Mouse (Mus musculus): Measurements from ENCODE around the gene Ktn1. TPM values are rescaled to one million over a fixed set of nuclear protein-coding genes. Genes with fewer than 3 reads are reported as not detected.

Ktn1 gene
- total RNA-seq, 2 experiments from 2014 or later = 198 to 209 TPM

DNA sequence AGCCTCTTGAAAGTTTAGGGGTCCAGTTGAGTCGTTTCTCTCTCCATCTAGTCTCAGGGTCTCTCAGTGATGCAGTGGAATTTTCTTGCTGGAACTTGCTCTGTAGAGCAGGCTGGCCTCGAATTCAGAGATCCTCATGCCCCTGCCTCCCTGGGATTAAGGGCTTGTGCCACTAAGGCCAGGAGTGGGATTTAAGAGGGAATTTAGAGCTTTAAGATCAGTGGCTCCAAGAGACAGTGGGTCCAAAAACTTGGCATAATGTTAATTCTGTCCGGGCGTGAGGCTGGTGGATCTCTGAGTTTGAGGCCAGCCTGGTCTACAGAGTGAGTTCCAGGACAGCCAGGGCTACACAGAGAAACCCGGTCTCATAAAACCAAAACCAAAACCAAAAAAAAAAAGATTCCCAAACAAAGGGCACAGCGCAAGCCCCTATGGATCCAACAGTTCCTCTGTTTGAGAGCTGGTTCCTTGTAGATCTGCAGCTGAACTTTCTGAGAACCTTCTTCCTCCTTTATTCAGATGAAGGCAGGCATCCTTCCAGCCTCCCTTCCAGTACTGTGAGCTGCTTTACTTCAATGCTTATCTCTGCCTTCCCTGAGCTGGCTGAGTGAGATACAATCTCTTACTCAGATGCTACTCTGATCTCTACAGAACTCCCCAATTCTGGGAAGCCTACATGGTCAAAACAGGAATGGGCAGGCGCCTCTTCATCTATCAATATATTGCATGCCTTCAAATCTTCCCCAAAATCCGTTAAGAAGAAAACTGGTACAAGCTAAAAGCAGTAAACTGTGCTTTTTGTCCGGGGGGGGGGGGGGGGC lies 1.3 kb upstream of the Ktn1 start:
- DNase-seq = no peak
- no peak for TF ChIP-seq CTCF (IDR thresholded peaks at IDR 0.05)
- intact Hi-C loops (cut with DNase I) = no loop called here
- H3K4me3 ChIP-seq = no peak overlapping the region
- no peak overlapping the region for H3K27ac ChIP-seq

DNA sequence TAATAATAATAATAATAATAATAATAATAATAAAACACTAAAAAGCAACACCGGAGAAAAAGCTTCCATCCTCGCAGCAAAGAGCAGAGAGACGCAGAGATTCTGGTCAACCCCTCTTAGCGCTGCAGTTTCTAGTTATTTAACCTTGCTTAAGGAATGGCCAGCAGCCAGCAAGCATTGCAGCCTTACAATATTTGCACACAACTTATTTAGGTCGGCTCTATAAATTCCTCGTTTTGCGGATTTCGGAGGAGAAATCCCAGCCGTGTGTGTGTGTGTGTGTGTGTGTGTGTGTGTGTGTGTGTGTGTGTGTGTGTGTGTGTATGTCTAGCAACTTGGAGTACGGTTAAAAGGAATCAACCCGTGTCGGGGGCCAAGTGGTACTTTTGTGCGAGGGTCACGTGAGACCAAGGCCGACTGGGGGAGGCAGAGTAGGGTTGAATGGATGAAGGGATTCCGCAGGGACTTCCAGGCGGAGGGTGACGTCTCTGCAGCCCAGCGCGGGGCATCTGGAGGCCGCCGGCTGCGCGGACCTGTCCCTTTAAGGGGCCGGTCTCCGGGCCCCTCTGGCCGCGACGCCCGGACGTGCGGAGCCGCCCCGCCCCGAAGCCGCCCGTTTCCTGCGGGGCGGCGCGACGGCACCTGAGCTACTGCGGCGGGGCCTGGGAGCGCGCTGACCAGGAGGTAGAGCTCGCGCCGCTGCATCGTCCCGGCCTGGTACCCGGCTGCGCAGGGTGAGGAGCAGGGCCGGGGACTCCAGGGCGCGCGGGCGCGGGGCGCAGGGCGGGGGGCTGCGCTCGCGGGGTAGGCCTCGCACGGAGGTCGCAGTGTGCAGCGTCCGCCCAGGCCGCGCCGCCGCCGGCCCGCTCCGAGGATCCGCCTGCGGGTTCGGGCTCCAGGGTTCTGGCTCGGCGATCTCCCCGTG lies 720 bp downstream of the Ktn1 start:
- Histone ChIP-seq H3K27ac (peak overlapping the region; percentile 98), H3K4me3 (peak overlapping the region; percentile 97)
- TF ChIP-seq CTCF (IDR thresholded peaks at IDR 0.05) = no peak
- DNase-seq = peak; percentile 92
- intact Hi-C loops (cut with DNase I) = no loop called here

DNA sequence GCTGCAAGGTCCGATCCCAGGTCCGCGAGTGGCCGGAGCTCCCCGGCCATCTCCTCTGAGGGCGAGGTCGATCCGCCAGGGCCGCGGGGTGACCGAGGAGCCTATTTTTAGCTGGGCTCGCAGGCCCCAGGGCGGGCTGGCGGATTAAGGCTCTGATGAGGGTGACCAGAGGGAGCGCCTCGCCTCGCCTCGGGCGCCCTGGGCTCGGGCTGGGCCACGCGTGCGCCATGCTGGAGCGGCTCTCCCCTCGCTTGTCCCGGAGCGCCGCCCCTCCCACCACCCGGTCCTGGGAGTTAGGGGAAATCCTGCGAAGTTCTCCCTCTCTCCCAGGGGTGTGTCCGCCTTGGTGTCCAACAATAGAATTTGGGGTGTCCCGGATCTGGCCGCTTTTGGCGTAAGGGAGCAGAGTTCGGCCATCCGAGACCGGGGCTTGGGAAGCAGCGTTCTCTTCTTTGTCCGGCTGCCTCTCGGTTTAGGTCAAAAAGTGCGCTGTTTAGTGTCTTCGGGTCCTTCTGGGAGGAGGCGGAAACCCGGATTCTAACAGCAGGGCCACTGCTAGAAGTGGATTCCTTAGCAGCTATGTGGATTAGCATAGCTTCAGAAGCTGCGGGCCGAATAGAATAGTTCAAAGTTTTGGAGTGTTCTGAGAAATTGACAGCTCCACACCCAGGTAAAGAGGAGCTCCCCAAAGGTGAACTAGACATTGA lies 1.5 kb downstream of the Ktn1 start:
- DNase-seq = peak; percentile 90
- no peak for TF ChIP-seq CTCF (IDR thresholded peaks at IDR 0.05)
- intact Hi-C loops (cut with DNase I) = no loop called here
- Histone ChIP-seq H3K27ac (peak overlapping the region; percentile 98), H3K4me3 (peak overlapping the region; percentile 97)

DNA sequence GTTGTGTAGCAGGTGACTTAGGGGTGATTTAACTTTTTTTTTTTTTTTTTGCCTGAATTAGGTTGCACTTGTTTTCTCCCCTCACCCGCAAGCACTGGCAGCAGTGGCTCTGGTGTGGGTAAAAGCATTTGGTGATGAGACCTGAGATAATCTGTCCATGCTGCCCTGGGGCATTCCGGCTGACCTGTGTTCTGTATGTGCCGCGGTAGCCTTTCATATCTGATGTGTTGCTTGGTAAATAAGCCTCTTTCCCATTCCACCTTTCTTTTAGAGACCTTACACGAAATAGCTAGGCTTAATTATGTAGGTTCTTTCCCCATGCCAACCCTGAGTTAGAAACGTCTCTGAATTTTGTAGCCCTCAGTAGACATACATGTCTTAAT lies 2.1 kb downstream of the Ktn1 start:
- peak overlapping the region; percentile 97 for H3K4me3 ChIP-seq
- peak overlapping the region; percentile 98 for H3K27ac ChIP-seq
- DNase-seq = no peak
- intact Hi-C loops (cut with DNase I) = no loop called here
- TF ChIP-seq CTCF (IDR thresholded peaks at IDR 0.05) = no peak

DNA sequence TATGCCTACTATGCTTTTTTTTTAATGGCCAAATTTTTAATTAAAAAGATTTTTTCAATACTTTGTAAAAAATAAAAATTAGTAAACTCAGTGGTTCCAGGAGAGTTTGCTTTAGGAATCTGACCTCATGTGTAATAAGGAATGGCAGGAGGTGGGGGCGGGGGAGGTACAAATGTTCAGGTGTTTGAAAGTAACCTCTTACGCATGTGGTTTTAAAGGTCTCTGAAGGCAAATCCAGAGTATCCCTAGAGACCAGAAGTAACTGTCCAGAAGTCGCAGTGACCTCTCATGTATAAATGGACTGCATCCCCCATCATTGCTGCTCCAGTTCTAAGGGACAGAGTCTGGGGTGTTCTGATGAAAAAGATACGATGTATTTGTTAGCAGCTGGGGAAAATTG lies 3.0 kb downstream of the Ktn1 start:
- no peak for TF ChIP-seq CTCF (IDR thresholded peaks at IDR 0.05)
- Histone ChIP-seq H3K27ac (peak overlapping the region; percentile 98), H3K4me3 (peak overlapping the region; percentile 97)
- intact Hi-C loops (cut with DNase I) = no loop called here
- no peak for DNase-seq

DNA sequence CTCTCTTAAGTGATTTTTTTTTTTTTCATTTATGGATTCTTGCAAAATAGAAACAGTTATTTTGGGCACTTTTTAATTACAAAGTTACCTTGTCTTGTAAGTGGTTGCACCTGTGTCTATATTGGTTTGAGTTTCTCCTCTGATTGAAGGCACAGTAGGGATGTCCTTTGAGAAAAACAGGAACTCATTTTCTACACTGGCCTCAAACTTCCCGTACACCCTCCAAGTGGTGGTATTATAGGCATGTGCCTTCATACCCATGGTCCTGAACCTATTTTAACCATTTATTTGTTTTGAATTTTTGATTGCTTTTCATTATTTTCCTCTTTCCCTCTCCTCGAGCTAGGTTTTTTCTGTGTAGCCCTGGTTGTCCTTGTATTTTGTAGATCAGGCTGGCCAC lies 7.2 kb downstream of the Ktn1 start:
- intact Hi-C loops (cut with DNase I) = no loop called here
- Histone ChIP-seq H3K4me3 (no peak overlapping the region), H3K27ac (no peak overlapping the region)
- no peak for DNase-seq
- no peak for TF ChIP-seq CTCF (IDR thresholded peaks at IDR 0.05)

DNA sequence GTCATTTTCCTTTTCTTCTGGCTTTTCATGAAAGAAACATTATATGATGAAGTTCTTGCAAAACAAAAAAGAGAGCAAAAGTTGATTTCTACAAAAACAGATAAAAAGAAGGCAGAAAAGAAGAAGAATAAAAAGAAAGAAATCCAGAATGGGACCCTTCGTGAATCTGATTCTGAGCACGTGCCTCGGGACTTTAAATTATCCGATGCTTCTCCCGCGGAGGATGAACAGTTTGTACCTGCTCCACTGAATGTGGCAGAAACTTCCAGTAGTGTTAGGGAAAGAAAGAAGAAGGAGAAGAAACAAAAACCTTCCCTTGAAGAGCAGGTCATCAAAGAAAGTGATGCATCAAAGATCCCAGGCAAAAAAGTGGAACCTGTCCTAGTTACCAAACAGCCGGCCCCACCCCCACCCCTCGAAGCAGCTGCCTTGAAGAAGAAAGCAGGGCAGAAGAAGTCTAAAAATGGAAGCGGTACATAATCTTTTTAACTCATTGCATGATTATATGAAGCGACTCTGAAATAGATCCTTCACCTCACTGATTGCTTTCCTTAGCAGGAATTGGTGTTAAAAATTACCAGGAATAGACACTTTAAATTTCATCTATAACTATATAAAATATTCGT lies 15.7 kb downstream of the Ktn1 start:
- peak overlapping the region; percentile 47 for H3K4me3 ChIP-seq
- no peak for DNase-seq
- no peak for TF ChIP-seq CTCF (IDR thresholded peaks at IDR 0.05)
- intact Hi-C loops (cut with DNase I) = no loop called here
- peak overlapping the region; percentile 88 for H3K27ac ChIP-seq

DNA sequence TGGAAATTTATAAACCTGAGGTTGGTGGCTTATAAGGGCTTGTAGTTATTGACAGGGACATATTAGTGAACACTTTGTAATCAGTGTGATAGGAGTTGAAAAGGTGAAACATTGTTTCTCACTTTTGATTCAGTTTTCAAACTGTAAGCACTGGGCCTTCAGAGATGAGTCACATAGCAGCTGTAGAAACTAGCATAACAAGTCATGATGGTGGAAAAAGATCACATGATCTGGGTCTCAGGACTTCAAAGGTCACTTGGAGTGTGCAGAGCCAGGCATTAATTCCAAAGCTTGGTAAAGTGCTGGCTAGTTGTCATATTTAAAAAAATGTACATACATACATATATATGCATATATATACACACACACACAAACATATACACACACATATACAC lies 16.2 kb downstream of the Ktn1 start:
- peak overlapping the region; percentile 25 for H3K4me3 ChIP-seq
- TF ChIP-seq CTCF (IDR thresholded peaks at IDR 0.05) = no peak
- intact Hi-C loops (cut with DNase I) = no loop called here
- peak overlapping the region; percentile 88 for H3K27ac ChIP-seq
- DNase-seq = no peak

DNA sequence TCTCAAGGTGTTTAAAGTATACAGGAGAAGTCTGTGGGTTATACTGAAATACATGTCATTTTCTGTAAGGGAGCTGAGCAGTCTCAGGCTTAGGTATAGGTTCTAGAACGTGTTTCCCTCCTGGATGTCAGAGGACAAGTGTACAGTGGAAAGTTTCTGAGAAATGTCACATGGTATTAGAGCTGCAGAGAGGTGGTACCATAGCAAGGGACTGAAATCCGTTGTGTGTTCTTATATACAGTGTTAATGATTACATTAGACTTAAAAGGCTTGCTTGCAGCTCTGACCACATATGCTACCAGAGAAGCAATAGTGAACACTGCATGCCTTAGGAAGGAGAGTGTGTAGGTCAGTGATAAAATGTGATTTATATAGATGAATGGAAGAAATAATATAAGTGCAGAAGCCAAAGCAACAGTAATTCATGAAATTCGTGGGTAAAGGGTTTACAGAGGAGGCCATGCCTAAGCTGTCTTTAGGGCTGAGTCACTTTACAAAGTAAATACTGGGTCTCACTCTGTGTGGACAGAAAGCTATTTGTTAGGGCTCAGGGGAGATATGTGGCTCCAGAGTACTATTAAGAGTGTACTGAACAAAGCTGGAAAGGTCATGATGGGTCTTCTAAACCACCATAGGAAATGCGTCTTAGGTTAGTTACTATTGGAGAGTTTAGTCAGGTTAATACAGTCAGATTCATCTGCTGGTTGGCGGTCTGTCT lies 17.0 kb downstream of the Ktn1 start:
- H3K27ac ChIP-seq = peak overlapping the region; percentile 88
- TF ChIP-seq CTCF (IDR thresholded peaks at IDR 0.05) = no peak
- DNase-seq = no peak
- intact Hi-C loops (cut with DNase I) = loop anchor here (5.0 kb wide), 1 partner anchor 42 kb away; no protein-coding TSS in a partner anchor
- no peak overlapping the region for H3K4me3 ChIP-seq

DNA sequence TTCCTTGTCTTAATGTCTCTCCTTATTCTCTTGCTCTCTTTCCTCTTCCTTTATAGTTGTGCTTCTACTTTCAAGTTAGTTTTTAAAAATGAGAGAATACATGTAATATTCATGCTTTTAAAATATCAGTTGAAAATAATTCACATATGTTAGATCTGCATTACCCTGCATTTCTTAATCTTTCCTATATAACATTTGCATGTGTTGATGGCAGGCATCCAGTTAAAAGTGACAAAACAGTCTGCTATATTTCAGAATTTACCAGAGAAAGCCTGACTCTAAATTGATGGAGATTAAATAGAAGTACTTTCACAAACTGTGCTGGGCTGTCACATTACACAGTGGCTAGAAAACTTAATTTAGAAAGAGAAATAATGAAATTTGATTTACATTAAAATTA lies 19.8 kb downstream of the Ktn1 start:
- no peak for TF ChIP-seq CTCF (IDR thresholded peaks at IDR 0.05)
- DNase-seq = no peak
- Histone ChIP-seq H3K27ac (no peak overlapping the region), H3K4me3 (no peak overlapping the region)
- intact Hi-C loops (cut with DNase I) = loop anchor here (5.0 kb wide), 1 partner anchor 39 kb away; no protein-coding TSS in a partner anchor

DNA sequence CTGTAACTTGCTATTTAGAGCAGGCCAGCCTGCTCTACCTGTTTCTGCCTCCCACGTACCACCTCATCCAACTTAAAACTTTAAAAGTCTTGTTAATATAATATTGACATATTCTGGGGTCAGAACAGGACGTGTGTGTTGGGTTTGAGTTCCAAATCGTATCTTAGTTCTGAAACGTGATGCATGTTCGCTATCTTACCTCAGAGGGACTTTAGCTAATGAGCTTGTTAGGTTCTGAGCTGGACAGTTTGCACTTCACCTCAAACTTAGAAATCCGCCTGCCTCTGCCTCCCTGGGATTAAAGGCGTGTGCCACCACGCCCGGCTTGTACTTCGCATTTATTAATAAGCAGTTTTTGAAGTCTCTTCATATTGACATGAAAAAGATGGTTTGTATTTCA lies 34.6 kb downstream of the Ktn1 start:
- intact Hi-C loops (cut with DNase I) = no loop called here
- H3K4me3 ChIP-seq = no peak overlapping the region
- no peak for TF ChIP-seq CTCF (IDR thresholded peaks at IDR 0.05)
- DNase-seq = no peak
- H3K27ac ChIP-seq = no peak overlapping the region

DNA sequence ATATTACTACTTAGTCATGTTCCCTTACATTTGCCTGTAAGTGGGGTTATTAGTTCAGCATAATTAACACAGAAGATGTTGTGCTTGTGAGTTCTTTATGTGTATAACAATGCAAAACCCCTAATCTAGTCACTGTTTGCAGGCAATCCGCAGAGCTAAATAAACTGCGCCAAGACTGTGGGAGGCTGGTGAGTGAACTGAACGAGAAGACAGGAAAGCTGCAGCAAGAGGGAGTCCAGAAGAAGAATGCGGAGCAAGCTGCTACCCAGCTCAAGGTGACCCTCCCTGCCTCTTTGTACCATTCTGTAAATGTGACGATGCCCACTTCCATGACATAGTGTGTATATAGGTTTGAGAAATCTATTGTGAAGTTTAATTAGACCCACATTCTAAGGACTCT lies 36.3 kb downstream of the Ktn1 start:
- no peak for TF ChIP-seq CTCF (IDR thresholded peaks at IDR 0.05)
- H3K4me3 ChIP-seq = no peak overlapping the region
- no peak for DNase-seq
- no peak overlapping the region for H3K27ac ChIP-seq
- intact Hi-C loops (cut with DNase I) = no loop called here

Measured in gastrocnemius, adult 2 months (tissue).